Mouse (Mus musculus) brain, embryonic 14.5 days (tissue): Measurements from ENCODE around the gene Nhsl1.

Experiments
- CTCF ChIP-seq: fragments of 200-500 bp; IDR thresholded peaks from 2 replicates; pipeline ENCODE4 v1.5.1; 2012; ENCODE audit warnings: inconsistent platforms, mild to moderate bottlenecking, moderate library complexity, borderline replicate concordance; ENCODE audit not compliant: insufficient read depth, insufficient read length; ENCODE audit errors: extremely low read depth
- POLR2A ChIP-seq: fragments of 200-500 bp; IDR thresholded peaks from 2 replicates; pipeline ENCODE4 v1.6.1; 2012; ENCODE audit warnings: mild to moderate bottlenecking, inconsistent platforms, borderline replicate concordance; ENCODE audit not compliant: poor library complexity, insufficient read depth, insufficient read length, severe bottlenecking; ENCODE audit errors: extremely low read depth

GRCm38 (mm10) chr10:18334176-18334575, 15.4 kb downstream of the Nhsl1 start:
- TF ChIP-seq POLR2A (no peak), CTCF (no peak)
